Mouse (Mus musculus) forebrain, embryonic 12.5 days (tissue): ENCODE results near the gene Fam205a1. TPM values are rescaled to one million over a fixed set of nuclear protein-coding genes. Genes with fewer than 3 reads are reported as not detected.
A peak's percentile ranks its signal among the peaks of the same experiment; 100 is the strongest.
"Not testable (repeated sequence)": the region's sequence is repeated elsewhere in the genome, so short reads cannot be mapped to it uniquely, and the experiment has no call there.

Experiments used
- ATAC-seq: fragments of 200-750 bp; cut with Nextera tagmentation; 2 replicates; pipeline ENCODE4 v1.8.0; 2017; ENCODE audit warnings: moderate TSS enrichment; ENCODE audit not compliant: low FRiP score
- H3K27ac ChIP-seq: fragments of 300-500 bp; sonication (generic); 2 replicates; pipeline ENCODE4 v1.5.1; 2016; ENCODE audit warnings: mild to moderate bottlenecking
- H3K27me3 ChIP-seq: fragments of 300-500 bp; sonication (generic); 2 replicates; pipeline ENCODE4 v1.6.1; 2016; ENCODE audit warnings: mild to moderate bottlenecking
- H3K36me3 ChIP-seq: fragments of 300-500 bp; sonication (generic); replicated peaks from 2 replicates; pipeline ENCODE4 v1.6.1; 2016; ENCODE audit warnings: mild to moderate bottlenecking
- H3K4me1 ChIP-seq: fragments of 300-500 bp; sonication (generic); 2 replicates; pipeline ENCODE4 v1.6.1; 2016
- H3K4me2 ChIP-seq: fragments of 300-500 bp; sonication (generic); 2 replicates; pipeline ENCODE4 v1.6.1; 2016; ENCODE audit warnings: mild to moderate bottlenecking, moderate library complexity
- H3K4me3 ChIP-seq: fragments of 300-500 bp; sonication (generic); replicated peaks from 2 replicates; pipeline ENCODE4 v1.5.1; 2016; ENCODE audit warnings: mild to moderate bottlenecking
- H3K9ac ChIP-seq: fragments of 300-500 bp; sonication (generic); 2 replicates; pipeline ENCODE4 v1.6.1; 2016; ENCODE audit warnings: mild to moderate bottlenecking
- H3K9me3 ChIP-seq: fragments of 300-500 bp; sonication (generic); 2 replicates; pipeline ENCODE4 v1.6.1; 2016
- WGBS: fragments of 180-500 bp; shearing (Covaris S2); methylation state at CpG from one replicate; pipeline ENCODE4 v1.1.7; 2016; 5-methylcytosine and 5-hydroxymethylcytosine counted together
- polyA plus RNA-seq: library from polyadenylated mRNA; unstranded; fragments of >200 nt; fragmentation: Nextera tagmentation; extraction: Ambion mirVana; gene quantifications from 2 replicates; pipeline ENCODE4 v1.2.1, GENCODE M21; 2016

The Fam205a1 gene
- not detected in 2 replicates for polyA plus RNA-seq

DNA sequence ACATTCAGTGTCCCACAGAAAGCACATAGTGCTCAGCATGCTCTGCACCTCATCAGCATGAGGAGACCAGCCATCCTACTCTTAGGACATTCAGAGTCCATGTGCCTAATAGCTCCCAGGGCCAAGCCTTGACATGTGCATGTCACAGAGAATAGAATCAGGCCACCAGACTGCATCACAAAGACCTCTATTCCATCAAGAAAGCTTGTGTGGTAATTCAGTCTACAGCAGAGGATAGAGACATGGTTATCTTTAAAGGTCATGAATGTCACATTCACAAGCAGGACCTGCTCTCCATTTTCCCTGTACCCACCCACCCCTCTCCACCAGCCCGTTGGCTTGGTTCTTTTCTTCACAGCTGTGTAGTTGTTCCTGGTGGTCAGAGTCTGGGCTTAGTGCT lies at the start of gene Fam205a1:
Gene Fam205a1 (minus strand): TSS at position 101 of the 400 bp plus-strand sequence.
- H3K9ac ChIP-seq, H3K4me3 ChIP-seq, H3K4me1 ChIP-seq, H3K27ac ChIP-seq, H3K36me3 ChIP-seq, H3K4me2 ChIP-seq, H3K9me3 ChIP-seq, H3K27me3 ChIP-seq, ATAC-seq: not testable (repeated sequence)
- 73% methylated on average over 1 of the region's 1 CpGs for WGBS

DNA sequence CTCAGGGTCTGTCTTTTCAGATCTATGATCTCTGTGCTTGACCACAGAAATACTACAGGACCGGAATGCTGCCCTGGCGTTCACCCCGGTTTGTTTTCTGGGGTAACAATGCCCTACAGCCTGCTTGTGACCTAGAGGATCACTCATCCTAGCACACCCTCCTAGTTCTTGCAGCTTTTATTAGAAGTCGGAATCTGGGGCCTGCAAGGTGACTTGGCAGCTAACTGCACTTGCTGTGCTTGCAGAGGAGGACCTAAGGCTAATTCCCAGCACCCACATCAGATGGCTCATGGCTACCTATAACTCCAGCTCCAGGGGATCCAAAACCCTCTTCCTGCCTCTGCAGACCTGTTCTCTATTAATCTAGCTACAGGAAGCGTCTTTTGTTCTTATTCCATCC lies 49.0 kb upstream of the Fam205a1 start:
- no peak overlapping the region for H3K9ac ChIP-seq
- no peak overlapping the region for H3K27ac ChIP-seq
- H3K36me3 ChIP-seq: no peaks in the 10 kb centered on the region
- no peaks in the 10 kb centered on the region for H3K9me3 ChIP-seq
- no peak overlapping the region for H3K4me3 ChIP-seq
- no peak overlapping the region for H3K4me2 ChIP-seq
- ATAC-seq: no peak
- 0 out of 2 replicates have a peak, but pooled peaks cover 4% of the 10 kb centered on the region for H3K4me1 ChIP-seq
- H3K27me3 ChIP-seq: peaks cover 10% of the 10 kb centered on the region; the same call in 1 of the 2 replicates
- WGBS: 87% methylated on average over 5 of the region's 5 CpGs

DNA sequence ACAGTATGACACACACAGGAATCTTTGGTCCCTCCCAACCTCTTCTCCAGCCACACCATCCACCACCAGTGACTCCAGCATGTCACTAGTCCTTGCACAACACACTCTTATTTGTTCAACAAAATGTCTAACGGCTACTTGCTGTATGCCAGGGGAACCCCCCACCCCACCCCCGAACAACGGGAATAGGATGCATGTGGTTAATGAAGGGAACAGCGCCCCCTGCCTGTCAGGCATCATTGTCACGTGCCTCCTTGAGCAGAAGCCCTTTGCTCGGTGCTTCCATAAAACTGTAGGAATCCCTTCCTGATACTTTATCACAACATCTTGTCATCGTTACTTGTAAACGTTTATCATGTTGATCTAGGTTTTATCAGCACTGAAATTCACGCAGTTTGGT lies 48.5 kb upstream of the Fam205a1 start:
- H3K27me3 ChIP-seq: peaks cover 10% of the 10 kb centered on the region; the same call in 1 of the 2 replicates
- H3K9me3 ChIP-seq: no peaks in the 10 kb centered on the region
- no peak overlapping the region for H3K4me2 ChIP-seq
- 0 out of 2 replicates have a peak, but pooled peaks cover 4% of the 10 kb centered on the region for H3K4me1 ChIP-seq
- no peak overlapping the region for H3K27ac ChIP-seq
- no peaks in the 10 kb centered on the region for H3K36me3 ChIP-seq
- no peak for ATAC-seq
- no peak overlapping the region for H3K4me3 ChIP-seq
- no peak overlapping the region for H3K9ac ChIP-seq
- 69% methylated on average over 9 of the region's 9 CpGs for WGBS

DNA sequence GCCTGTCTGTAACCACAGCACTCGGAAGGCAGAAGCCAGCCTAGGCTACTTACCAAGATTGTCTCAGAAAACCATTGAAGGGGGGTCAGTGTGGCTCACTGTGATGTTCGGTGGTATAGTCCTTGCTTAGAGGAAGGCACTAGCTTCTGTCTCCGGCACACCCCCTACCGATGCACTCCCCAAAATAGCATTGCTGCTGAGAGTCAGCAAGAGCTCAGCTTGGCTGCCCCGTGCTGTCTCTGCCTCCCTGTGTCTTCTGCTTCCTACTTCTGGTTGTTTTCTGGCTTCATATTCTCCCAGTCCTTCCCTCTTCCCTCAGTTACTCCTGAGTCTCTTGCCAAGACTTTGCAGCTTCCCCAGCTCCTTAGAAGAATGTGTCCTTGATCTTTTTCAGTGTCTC lies 47.2 kb upstream of the Fam205a1 start:
- no peak for ATAC-seq
- Histone ChIP-seq H3K27ac (no peak overlapping the region), H3K36me3 (no peaks in the 10 kb centered on the region), H3K4me1 (0 out of 2 replicates have a peak, but pooled peaks cover 4% of the 10 kb centered on the region), H3K9ac (no peak overlapping the region), H3K4me2 (no peak overlapping the region), H3K4me3 (no peak overlapping the region), H3K9me3 (no peaks in the 10 kb centered on the region), H3K27me3 (peaks cover 16% of the 10 kb centered on the region; the same call in 1 of the 2 replicates)
- WGBS: 69% methylated on average over 5 of the region's 5 CpGs

DNA sequence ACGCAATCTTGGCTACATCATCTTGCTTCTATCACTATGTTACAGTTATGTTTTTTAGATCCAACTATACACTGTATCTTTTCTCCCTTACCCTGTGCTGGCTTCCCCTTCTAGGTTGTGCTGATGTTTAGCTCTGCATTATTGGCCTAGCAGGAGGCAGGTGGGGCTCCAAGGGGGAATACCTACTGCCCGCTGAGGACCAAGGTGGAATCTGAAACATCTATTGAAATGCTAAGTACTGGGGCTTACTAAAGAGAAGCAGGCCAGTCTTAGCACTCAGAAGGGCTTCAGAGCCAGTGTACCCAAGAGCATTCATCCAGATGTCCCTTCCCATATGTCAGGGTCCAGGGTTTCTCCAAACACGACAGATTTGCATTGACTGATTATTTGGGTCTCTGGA lies 45.2 kb upstream of the Fam205a1 start:
- H3K27me3 ChIP-seq: peaks cover 16% of the 10 kb centered on the region; the same call in 1 of the 2 replicates
- H3K4me1 ChIP-seq: no peaks in the 10 kb centered on the region
- no peaks in the 10 kb centered on the region for H3K9me3 ChIP-seq
- H3K36me3 ChIP-seq: no peaks in the 10 kb centered on the region
- no peak for ATAC-seq
- WGBS: 30% methylated on average over 3 of the region's 3 CpGs
- H3K4me3 ChIP-seq: no peak overlapping the region
- no peak overlapping the region for H3K27ac ChIP-seq
- no peak overlapping the region for H3K4me2 ChIP-seq
- H3K9ac ChIP-seq: no peak overlapping the region

DNA sequence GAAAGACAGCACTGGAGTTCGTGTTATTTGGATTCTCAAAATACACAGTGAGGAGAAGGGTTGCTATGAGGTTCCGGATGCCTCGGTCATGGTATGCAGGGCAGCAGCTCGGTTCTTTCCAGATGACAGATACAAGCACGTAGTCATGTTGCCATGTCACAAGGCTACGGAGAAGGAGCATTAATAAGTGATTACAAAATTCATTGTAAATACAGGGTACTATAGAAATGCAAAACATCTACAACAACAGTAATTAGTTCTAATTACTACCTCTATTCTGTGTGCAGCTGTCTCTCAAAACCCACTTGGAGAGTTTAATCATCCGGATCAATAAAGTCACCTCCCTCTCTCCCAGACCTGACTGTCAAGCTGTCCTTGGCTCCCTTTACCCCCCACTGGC lies 41.4 kb upstream of the Fam205a1 start:
- Histone ChIP-seq H3K36me3 (no peaks in the 10 kb centered on the region), H3K9me3 (no peaks in the 10 kb centered on the region), H3K4me3 (no peak overlapping the region), H3K27ac (no peak overlapping the region), H3K4me2 (no peak overlapping the region), H3K27me3 (peaks cover 13% of the 10 kb centered on the region), H3K4me1 (no peaks in the 10 kb centered on the region), H3K9ac (no peak overlapping the region)
- 0 out of 2 replicates have a peak, but pooled peaks have one; percentile 30 for ATAC-seq
- WGBS: 41% methylated on average over 7 of the region's 7 CpGs

DNA sequence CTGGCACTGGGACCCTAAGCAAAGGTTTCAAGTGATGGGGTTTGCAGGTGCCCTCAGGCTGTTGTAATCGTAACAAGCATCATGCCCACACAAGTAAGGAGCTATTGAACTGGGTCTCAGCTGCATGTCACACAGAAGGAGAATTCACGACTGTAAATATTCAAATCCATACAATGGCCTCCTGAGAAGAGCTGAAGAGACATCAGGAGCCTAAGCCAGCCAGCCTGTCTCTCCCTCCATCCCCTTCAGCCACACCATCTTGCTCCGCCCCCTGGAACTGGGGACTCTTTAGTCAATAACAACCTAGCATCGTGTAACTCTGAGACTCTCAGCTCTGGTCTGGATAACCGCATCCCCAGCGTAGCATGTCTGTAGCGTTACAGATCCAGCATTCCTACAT lies 37.5 kb upstream of the Fam205a1 start:
- ATAC-seq: no peak

DNA sequence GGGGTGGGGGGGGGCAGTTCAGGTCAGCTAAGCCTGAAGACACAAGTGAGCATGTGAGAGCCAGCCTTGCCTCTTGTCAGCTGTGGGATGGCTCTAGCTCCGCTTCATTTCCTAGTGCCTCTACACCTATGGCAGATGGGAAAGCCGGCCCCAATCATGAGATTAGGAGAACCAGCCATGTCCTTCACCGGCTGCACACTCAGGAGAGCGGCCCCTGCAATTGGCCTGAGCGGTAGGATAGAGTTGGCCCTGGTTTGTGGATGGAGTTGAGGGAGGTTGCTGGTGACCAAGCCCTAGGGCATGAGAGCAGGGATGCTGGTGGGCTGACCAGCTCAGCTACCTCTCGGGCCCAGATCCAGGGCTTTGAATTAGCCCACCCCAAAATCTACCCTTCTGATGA lies 35.1 kb upstream of the Fam205a1 start:
- Histone ChIP-seq H3K27me3 (peaks cover 5% of the 10 kb centered on the region; the same call in 1 of the 2 replicates), H3K36me3 (no peaks in the 10 kb centered on the region), H3K4me2 (no peak overlapping the region), H3K4me1 (no peaks in the 10 kb centered on the region), H3K9me3 (no peaks in the 10 kb centered on the region), H3K27ac (no peak overlapping the region), H3K4me3 (no peak overlapping the region), H3K9ac (no peak overlapping the region)
- WGBS: 96% methylated on average over 6 of the region's 6 CpGs
- no peak for ATAC-seq

More for the DNA sequence above, 37.5 kb upstream of the Fam205a1 start:
- 67% methylated on average over 7 of the region's 7 CpGs for WGBS
- Histone ChIP-seq H3K4me2 (no peak overlapping the region), H3K9ac (no peak overlapping the region), H3K36me3 (no peaks in the 10 kb centered on the region), H3K27me3 (peaks cover 5% of the 10 kb centered on the region; the same call in 1 of the 2 replicates), H3K9me3 (no peaks in the 10 kb centered on the region), H3K27ac (no peak overlapping the region), H3K4me3 (no peak overlapping the region), H3K4me1 (no peaks in the 10 kb centered on the region)

DNA sequence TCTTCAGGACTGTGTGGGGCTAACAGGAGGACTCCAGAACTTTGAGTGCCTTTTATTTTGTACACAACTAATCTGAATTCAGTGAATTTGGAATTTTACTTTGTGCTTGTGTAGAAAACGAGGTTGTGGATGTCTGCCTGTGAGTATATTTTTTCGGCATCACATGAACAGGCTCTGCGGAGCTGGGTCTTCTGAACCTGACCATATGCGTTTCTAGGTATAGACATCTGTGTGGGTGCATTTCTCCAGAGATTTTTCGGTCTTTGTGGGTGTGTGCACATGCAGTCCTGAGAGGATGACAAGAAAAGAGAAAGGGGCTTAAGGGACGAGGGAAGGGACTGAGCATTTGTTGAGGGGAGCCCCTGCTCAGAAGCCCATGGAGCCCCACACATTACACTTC lies 33.2 kb upstream of the Fam205a1 start:
- Histone ChIP-seq H3K36me3 (no peaks in the 10 kb centered on the region), H3K27me3 (no peaks in the 10 kb centered on the region), H3K9ac (no peak overlapping the region), H3K4me2 (no peak overlapping the region), H3K4me1 (no peaks in the 10 kb centered on the region), H3K27ac (no peak overlapping the region), H3K4me3 (no peak overlapping the region), H3K9me3 (no peaks in the 10 kb centered on the region)
- 89% methylated on average over 6 of the region's 6 CpGs for WGBS
- ATAC-seq: no peak

DNA sequence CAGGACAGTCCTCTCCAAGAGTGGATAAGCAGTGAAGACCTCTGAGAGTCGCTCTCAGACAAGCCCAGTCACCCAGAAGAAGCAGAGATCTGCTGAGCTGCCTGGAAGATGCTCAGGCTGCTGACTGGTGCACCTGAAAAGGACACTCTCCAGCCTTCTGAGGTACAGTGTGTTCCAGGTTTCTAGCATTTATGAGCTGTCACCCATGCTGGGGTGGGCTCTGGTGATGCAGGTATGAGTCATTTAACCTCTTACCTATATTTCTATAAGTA lies 26.9 kb upstream of the Fam205a1 start:
- Histone ChIP-seq H3K27me3 (no peaks in the 10 kb centered on the region), H3K9ac (no peak overlapping the region), H3K4me3 (no peak overlapping the region), H3K4me1 (no peaks in the 10 kb centered on the region), H3K36me3 (no peaks in the 10 kb centered on the region), H3K27ac (no peak overlapping the region), H3K9me3 (no peaks in the 10 kb centered on the region), H3K4me2 (no peak overlapping the region)
- 41% methylated on average over 1 of the region's 1 CpGs for WGBS
- no peak for ATAC-seq

DNA sequence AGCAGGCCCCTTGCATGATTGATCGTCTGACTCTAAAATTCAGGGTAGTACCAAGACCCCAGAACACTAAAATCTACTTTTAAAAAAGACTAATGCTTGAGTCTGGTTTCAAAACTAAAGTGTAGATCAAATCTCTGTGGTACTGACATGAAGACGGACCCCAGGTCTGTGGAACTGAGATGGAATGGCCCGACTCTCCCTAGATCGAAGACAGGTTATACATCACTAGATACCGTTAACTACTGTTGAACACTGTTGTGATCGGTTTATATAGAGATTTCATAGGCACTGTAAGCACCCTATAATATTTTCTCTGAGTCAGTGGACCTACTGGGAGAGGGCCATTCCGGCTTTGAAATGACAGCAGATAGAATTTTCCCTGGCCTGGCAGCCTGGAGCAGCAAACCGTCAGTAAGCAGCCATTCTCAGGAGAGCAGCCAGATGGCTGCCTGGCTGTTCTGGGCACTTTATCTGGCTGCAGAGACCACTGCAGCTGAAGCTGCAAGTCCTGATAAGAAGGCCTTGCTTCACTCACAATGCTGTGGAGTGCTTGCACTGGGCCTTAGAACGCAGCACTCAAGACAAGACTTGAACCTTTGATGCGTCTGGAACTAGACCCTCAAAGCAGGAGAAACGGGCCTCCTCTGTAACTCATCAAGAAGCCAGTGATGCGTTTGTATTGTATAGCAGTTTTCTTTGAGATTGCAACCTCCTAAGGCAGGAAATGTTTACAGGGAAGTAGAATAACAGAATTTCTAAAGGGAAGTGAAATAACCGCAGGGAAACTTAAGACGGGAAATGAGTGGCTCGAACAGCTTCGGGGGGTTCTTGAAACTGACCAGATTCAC lies 26.4 kb upstream of the Fam205a1 start:
- H3K4me3 ChIP-seq: no peak overlapping the region
- H3K36me3 ChIP-seq: no peaks in the 10 kb centered on the region
- no peaks in the 10 kb centered on the region for H3K9me3 ChIP-seq
- H3K9ac ChIP-seq: no peak overlapping the region
- H3K27ac ChIP-seq: no peak overlapping the region
- H3K4me1 ChIP-seq: no peaks in the 10 kb centered on the region
- no peak for ATAC-seq
- no peaks in the 10 kb centered on the region for H3K27me3 ChIP-seq
- no peak overlapping the region for H3K4me2 ChIP-seq
- WGBS: 86% methylated on average over 16 of the region's 16 CpGs

DNA sequence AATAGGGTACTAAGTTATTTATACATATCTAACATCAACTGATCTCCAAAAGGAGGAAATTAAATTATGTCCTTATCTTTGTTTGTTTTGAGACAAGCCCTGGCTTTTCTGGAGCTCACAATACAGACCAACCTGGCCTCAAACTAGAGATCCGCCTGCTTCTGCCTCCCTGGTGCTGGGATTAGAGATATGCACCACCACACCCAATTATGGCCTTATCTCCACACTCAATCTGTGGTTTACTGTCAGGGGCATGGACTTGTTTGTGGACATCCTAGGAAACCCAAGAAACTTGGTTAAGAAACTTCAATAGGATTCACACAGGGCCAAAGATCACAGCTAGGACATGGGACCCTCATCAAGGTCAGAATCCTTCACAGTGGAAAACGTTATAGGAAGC lies 24.0 kb upstream of the Fam205a1 start:
- H3K27ac ChIP-seq: no peak overlapping the region
- ATAC-seq: no peak
- H3K9me3 ChIP-seq: no peaks in the 10 kb centered on the region
- 91% methylated on average over 2 of the region's 2 CpGs for WGBS
- H3K4me3 ChIP-seq: no peak overlapping the region
- H3K36me3 ChIP-seq: no peaks in the 10 kb centered on the region
- H3K27me3 ChIP-seq: no peaks in the 10 kb centered on the region
- no peak overlapping the region for H3K4me2 ChIP-seq
- H3K4me1 ChIP-seq: no peaks in the 10 kb centered on the region
- H3K9ac ChIP-seq: no peak overlapping the region
